Mouse (Mus musculus) retina, postnatal 1 day (tissue): ENCODE measurements around the gene 1810062G17Rik.

ENCODE experiments used
- DNase-seq: peaks from one replicate; pipeline ENCODE4 v3.0.0-alpha.2; 2012

The 1810062G17Rik gene

GRCm38 (mm10) chr3:36478776-36479175, 3.0 kb downstream of the 1810062G17Rik start:
- no peak for DNase-seq

- no peak for DNase-seq
Measured at GRCm38 (mm10) chr3:36480486-36480885, 4.7 kb downstream of the 1810062G17Rik start.

GRCm38 (mm10) chr3:36481776-36482193, 6.0 kb downstream of the 1810062G17Rik start:
- peak; percentile 85 for DNase-seq

DNA sequence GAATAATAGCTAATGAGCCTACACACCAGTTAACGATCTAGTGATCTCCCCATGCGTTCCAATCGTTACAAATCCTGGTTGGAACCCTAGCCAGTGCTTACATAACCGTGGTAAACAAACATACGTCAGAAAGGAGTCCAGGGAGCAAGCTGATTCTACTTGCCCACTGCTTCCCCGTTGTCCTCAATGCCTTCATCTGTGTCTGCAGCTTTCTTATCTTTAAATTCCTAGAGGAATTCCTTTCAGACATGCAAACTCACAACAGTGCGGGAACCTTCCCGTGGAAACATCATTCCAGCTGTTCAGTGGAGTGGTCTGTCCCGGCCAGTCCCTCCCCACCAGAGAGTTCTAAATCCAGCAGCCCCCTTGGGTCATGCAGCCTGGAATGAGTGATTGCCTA, 7.2 kb downstream of the 1810062G17Rik start:
- DNase-seq, result no peak

DNA sequence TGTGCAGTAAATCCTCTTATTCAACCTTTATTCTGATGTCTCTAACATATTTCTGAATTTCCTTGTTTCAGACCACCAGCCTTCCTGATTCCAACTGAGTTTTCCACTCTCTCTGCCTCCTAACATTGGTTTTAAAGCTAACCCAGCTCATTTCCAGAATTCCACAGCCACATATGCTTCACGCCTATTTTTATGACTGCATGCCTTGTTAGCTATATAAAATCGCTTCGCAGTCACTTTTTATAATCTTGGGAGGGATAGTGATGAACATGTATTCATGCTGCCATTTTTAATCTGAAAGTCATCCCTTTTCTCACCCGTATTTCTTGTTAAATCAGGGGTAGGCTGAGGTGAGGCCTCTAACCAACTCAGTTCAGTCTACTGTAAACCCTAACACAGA, 8.6 kb downstream of the 1810062G17Rik start:
- no peak for DNase-seq

GRCm38 (mm10) chr3:36486176-36486575, 10.4 kb downstream of the 1810062G17Rik start:
- DNase-seq, result no peak

DNA sequence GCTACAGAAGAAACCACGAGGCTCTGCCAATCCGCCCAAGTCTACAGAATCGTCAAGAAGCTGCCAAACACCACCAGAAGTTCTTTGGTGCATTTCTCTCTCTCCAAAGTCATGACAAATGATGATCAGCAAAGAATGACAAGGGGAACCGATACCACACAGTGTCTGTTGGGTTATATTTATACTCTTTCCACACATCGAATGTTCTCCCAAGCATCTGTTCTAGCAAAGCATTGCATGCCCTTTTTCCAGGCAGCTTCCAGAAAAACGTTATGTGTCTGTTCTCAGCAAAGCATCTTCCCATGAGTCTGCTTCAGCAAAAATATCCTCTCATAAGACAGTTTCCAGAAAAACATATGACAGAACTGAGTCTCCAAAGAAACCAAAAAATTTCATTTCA, 11.1 kb downstream of the 1810062G17Rik start:
- no peak for DNase-seq

DNA sequence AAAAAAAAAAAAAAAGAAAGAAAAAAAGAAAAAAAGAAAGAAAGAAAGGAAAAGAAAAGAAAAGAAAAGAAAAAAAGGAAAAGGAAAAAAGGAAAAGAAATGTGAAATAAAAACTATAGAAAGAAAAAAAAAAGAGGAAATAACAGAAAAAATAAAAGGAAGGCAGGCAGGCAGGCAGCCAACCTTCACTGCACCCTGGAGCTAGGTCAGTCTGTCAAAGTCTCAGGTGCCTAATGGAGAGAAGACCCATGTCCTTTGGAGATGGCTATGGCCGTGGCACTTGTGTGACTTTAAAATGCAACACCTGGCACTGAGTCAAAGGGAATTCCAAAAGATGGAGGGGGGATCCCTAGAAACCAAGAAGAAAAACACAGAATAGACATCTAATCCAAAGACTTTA, 12.6 kb downstream of the 1810062G17Rik start:
- no peak for DNase-seq

DNA sequence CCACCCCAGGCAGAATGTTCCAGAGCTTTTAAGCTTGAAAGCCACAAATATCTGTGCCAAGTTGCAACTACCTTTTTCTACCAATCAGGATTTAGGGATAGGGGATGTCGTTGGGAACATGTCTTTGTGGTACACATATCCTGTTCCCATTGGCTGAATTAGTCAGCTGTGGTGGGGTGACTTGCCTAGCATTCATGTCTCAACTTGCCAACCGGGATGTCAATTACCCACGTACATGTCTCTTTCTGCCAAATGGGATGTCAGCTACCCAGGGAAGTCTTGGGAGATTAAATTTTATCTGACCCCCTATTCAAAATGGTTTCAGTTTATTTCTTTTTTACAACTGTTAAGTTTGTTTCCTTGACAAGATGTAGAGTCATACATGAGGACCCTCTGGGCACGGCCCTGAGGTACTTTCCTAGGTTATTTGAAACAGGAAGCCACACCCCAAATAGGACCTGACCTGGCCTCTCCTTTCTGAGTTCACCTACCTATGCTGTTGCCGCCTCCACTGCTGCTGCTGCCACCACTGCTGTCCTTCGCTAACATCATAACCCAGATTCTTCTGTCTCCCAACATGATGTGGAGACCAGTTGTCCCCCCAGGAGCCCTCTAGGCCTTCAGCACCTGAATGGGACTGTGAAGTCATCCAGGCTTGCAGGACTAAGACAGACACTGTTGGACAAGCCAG, 13.3 kb downstream of the 1810062G17Rik start:
- no peak for DNase-seq

DNA sequence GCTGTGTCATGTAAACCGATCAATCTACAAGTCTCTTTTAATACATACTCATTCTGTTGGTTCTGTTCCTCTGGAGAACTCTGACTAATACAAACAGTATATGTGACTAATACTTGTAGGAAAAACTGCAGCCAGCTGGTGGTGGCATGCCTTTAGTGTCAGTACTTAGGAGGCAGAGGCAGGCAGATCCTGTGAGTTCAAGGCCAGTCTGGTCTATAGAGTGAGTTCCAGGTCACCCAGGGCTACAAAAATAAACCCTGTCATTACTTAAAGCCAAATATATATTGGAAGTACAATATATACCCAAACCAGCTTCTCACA, 13.8 kb downstream of the 1810062G17Rik start:
- DNase-seq, result no peak

- DNase-seq, result no peak
Measured at GRCm38 (mm10) chr3:36491535-36491934, 15.8 kb downstream of the 1810062G17Rik start.

GRCm38 (mm10) chr3:36492716-36493391, 17.1 kb downstream of the 1810062G17Rik start:
- DNase-seq, result no peak

DNA sequence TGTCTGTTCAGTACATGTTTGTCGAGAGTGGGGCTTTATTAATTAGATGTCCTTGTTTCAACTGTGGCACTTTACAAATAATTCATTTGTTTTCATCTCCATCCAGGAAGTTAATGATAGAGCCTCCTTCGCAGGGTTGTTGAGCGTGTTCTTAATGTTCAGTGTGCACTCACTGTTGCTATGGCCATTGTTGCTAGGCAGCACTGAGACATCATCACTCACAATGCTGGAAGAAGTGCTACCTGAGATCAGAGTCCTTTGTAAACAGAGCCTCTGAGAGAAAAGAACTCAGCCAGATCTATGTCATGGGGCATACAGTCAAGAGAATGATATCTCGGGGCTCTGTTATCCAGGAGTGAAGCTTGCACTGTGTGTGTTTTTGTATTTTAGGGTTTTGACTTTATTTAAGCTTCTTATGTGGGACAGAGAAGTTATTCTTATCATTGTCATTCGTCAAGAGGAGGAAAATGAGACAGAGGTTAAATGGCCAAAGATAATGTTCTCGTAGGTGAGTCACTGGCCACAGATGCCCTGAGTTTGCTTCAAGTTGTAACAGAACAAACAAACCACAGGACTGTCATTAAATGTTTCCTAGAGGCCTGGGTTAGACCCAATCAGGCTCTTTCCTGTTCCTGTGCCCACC, 18.0 kb downstream of the 1810062G17Rik start:
- DNase-seq, result no peak

GRCm38 (mm10) chr3:36494613-36495012, 18.9 kb downstream of the 1810062G17Rik start:
- DNase-seq, result no peak

- peak; percentile 92 for DNase-seq
Measured at GRCm38 (mm10) chr3:36495436-36495835, 19.7 kb downstream of the 1810062G17Rik start.

DNA sequence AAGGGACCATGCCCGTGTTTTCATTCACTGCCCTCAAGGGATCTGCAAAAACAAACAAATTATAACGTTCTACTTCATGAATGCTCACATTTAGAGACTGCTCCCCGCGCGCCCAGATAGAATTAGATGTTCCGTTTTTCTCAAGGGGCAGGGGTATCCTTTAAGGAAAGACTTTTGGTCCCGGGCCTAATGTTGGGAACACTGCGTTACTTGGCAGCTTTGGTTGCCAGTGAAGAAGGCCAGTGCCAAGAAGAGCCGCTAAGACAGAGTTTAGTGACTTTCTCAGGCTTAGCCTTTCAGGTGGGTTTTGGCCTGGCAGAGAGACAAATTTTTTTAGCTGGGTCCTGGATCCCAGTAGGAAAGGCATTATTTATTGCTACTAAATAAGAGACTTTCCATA, 20.5 kb downstream of the 1810062G17Rik start:
- DNase-seq, result no peak

GRCm38 (mm10) chr3:36496746-36497145, 21.0 kb downstream of the 1810062G17Rik start:
- DNase-seq, result peak; percentile 85

- no peak for DNase-seq
Measured at GRCm38 (mm10) chr3:36498224-36498623, 22.5 kb downstream of the 1810062G17Rik start.

GRCm38 (mm10) chr3:36499418-36499817, 23.7 kb downstream of the 1810062G17Rik start:
- no peak for DNase-seq

GRCm38 (mm10) chr3:36500976-36501375, 25.2 kb downstream of the 1810062G17Rik start:
- DNase-seq, result no peak

GRCm38 (mm10) chr3:36501546-36501945, 25.8 kb downstream of the 1810062G17Rik start:
- no peak for DNase-seq

GRCm38 (mm10) chr3:36505306-36505705, 29.6 kb downstream of the 1810062G17Rik start:
- DNase-seq, result no peak

DNA sequence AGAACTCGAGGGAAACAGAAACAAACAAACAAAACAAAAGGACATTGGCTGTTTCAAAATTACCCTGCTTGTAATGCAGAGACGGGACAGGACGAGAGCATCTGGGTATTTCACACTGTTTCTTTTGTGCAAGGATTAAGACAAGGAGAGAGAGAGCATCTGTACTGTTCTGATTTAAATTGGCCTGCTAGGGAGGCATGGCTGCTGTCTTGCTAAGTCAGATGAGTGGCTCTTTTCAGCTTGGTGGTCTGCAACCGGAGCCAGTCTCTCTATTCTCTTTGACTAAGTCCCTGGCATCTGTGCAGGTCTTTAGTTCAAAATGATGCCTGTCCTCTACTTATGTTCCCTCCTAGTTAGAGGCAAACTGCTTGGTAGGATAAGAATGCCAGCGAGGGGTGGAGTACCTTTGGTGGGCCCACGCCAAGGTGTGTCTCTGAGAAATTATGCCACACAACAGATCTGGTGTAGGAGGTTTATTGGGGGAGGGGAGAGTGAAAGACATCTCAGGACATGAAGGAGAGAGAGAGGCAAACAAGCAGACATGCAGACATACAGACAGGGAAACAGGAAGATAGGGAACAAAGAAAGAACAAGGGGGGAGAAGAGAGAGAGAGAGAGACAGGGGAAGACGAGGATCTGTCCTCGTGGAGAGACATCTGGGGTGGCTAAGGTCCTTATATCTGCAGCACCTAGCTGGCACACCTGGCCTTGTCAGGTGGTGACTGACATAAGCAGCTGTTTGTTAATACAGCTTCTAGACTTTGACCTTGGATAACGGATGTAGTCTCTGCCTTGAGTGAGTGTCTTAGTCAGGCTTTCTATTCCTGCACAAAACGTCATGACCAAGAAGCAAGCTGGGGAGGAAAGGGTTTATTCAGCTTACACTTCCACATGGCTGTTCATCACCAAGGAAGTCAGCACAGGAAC, 30.3 kb downstream of the 1810062G17Rik start:
- peak; percentile 30 for DNase-seq
